Mouse (Mus musculus) small intestine, adult 2 months (tissue): ENCODE results near the gene Trpm6. TPM values are rescaled to one million over a fixed set of nuclear protein-coding genes. Genes with fewer than 3 reads are reported as not detected.
A peak's percentile ranks its signal among the peaks of the same experiment; 100 is the strongest.

Experiments used
- H3K27ac ChIP-seq: fragments of 200-500 bp; 2 replicates; pipeline ENCODE4 v1.5.1; 2012; ENCODE audit warnings: low read depth, low read length, control low read depth, inconsistent platforms; ENCODE audit not compliant: insufficient read depth
- H3K27me3 ChIP-seq: fragments of 200-500 bp; 2 replicates; pipeline ENCODE4 v1.6.1; 2012; ENCODE audit warnings: mild to moderate bottlenecking, moderate library complexity, low read length, inconsistent platforms; ENCODE audit not compliant: control insufficient read depth, insufficient read depth
- H3K36me3 ChIP-seq: fragments of 200-500 bp; 2 replicates; pipeline ENCODE4 v1.6.1; 2012; ENCODE audit warnings: mild to moderate bottlenecking, low read length, control low read depth, inconsistent platforms; ENCODE audit not compliant: control insufficient read depth, insufficient read depth
- H3K4me1 ChIP-seq: fragments of 200-500 bp; 2 replicates; pipeline ENCODE4 v1.6.1; 2012; ENCODE audit warnings: low read length, inconsistent platforms, mixed read lengths; ENCODE audit not compliant: control insufficient read depth, insufficient read depth, insufficient read length
- H3K4me3 ChIP-seq: fragments of 200-500 bp; 2 replicates; pipeline ENCODE4 v1.5.1; 2012; ENCODE audit warnings: low read depth, mild to moderate bottlenecking, control low read depth, inconsistent platforms, low read length, moderate library complexity
- CTCF ChIP-seq: fragments of 200-500 bp; IDR thresholded peaks from 2 replicates; pipeline ENCODE4 v1.5.1; 2012; ENCODE audit warnings: low read depth, mild to moderate bottlenecking, control low read depth, inconsistent platforms, low read length, moderate library complexity, mixed read lengths; ENCODE audit not compliant: insufficient replicate concordance, insufficient read length; ENCODE audit errors: extremely low read depth
- POLR2A ChIP-seq: fragments of 200-500 bp; IDR thresholded peaks from 2 replicates; pipeline ENCODE4 v1.6.1; 2012; ENCODE audit warnings: low read depth, mild to moderate bottlenecking, control low read depth, inconsistent platforms, low read length, moderate library complexity
- WGBS: fragments of 180-500 bp; shearing (Covaris S2); methylation state at CpG from one replicate; pipeline ENCODE4 v1.1.7; 2018; 5-methylcytosine and 5-hydroxymethylcytosine counted together
- polyA plus RNA-seq: library from polyadenylated mRNA; depleted of rRNA; stranded (reverse); fragments of >200 nt; gene quantifications from 2 replicates; pipeline ENCODE4 v1.2.3, GENCODE M21; 2012

Gene Trpm6
- polyA plus RNA-seq, 1 experiment: 0.29 TPM

- TF ChIP-seq POLR2A (no peak), CTCF (no peak)
These were observed 65.4 kb downstream of the Trpm6 start for GRCm38 (mm10) chr19:18815170-18815569.

DNA sequence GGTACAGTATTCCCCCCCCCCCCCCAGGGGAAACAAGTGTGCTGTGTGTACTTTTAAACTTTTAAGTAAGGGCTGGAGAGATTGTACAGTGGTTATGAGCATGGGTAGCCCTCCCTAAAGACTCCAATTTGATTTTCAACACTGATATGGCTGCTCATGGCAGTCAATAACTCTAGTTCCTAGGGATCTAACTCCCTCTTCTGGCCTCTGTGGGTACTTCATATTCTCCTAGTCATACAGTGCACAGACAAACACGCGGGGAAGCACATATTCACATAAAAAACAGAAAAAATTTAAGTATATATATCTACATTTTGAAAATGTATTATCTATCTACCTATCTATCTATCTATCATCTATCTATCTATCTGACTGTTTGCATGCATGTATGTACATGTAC is 67.6 kb downstream of the Trpm6 start:
- TF ChIP-seq CTCF (no peak), POLR2A (no peak)
- Histone ChIP-seq H3K27me3 (no peaks in the 10 kb centered on the region), H3K36me3 (no peaks in the 10 kb centered on the region), H3K27ac (no peak overlapping the region), H3K4me3 (no peak overlapping the region), H3K4me1 (peaks cover 13% of the 10 kb centered on the region; the same call in 1 of the 2 replicates)
- WGBS: 83% methylated on average over 2 of the region's 2 CpGs

More at GRCm38 (mm10) chr19:18815170-18815569, 65.4 kb downstream of the Trpm6 start:
- Histone ChIP-seq H3K4me1 (peaks cover 20% of the 10 kb centered on the region; the same call in 1 of the 2 replicates), H3K27me3 (no peaks in the 10 kb centered on the region), H3K27ac (no peak overlapping the region), H3K4me3 (no peak overlapping the region), H3K36me3 (no peaks in the 10 kb centered on the region)
- 69% methylated on average over 13 of the region's 13 CpGs for WGBS

GRCm38 (mm10) chr19:18828601-18829000 is 78.8 kb downstream of the Trpm6 start:
- H3K4me1 ChIP-seq: peaks cover 6% of the 10 kb centered on the region; the same call in 1 of the 2 replicates
- TF ChIP-seq POLR2A (no peak), CTCF (no peak)
- no peak overlapping the region for H3K27ac ChIP-seq
- 76% methylated on average over 2 of the region's 2 CpGs for WGBS
- no peaks in the 10 kb centered on the region for H3K36me3 ChIP-seq
- no peak overlapping the region for H3K4me3 ChIP-seq
- H3K27me3 ChIP-seq: no peaks in the 10 kb centered on the region

- no peak overlapping the region for H3K4me3 ChIP-seq
- H3K36me3 ChIP-seq: no peaks in the 10 kb centered on the region
- 64% methylated on average over 3 of the region's 3 CpGs for WGBS
- TF ChIP-seq CTCF (no peak), POLR2A (no peak)
- no peak overlapping the region for H3K27ac ChIP-seq
- H3K27me3 ChIP-seq: no peaks in the 10 kb centered on the region
- no peaks in the 10 kb centered on the region for H3K4me1 ChIP-seq
These were observed 81.4 kb downstream of the Trpm6 start for GRCm38 (mm10) chr19:18831196-18831595.

GRCm38 (mm10) chr19:18834971-18835370 is 85.2 kb downstream of the Trpm6 start:
- TF ChIP-seq CTCF: peak; percentile 73; the same call in 1 of the 2 replicates
- no peak for TF ChIP-seq POLR2A

GRCm38 (mm10) chr19:18841789-18842562 is 92.2 kb downstream of the Trpm6 start:
- Histone ChIP-seq H3K4me1 (no peaks in the 10 kb centered on the region), H3K27me3 (no peaks in the 10 kb centered on the region), H3K4me3 (no peak overlapping the region), H3K36me3 (no peaks in the 10 kb centered on the region), H3K27ac (no peak overlapping the region)
- TF ChIP-seq POLR2A: no peak
- no peak for TF ChIP-seq CTCF
- WGBS: 74% methylated on average over 19 of the region's 19 CpGs

More at GRCm38 (mm10) chr19:18834971-18835370, 85.2 kb downstream of the Trpm6 start:
- no peaks in the 10 kb centered on the region for H3K36me3 ChIP-seq
- no peaks in the 10 kb centered on the region for H3K4me1 ChIP-seq
- 5% methylated on average over 6 of the region's 6 CpGs for WGBS
- H3K4me3 ChIP-seq: no peak overlapping the region
- no peaks in the 10 kb centered on the region for H3K27me3 ChIP-seq
- H3K27ac ChIP-seq: no peak overlapping the region

GRCm38 (mm10) chr19:18842626-18843025 is 92.8 kb downstream of the Trpm6 start:
- TF ChIP-seq POLR2A (no peak), CTCF (no peak)
- WGBS: 85% methylated on average over 11 of the region's 11 CpGs
- no peaks in the 10 kb centered on the region for H3K36me3 ChIP-seq

GRCm38 (mm10) chr19:18846336-18846735 is 96.6 kb downstream of the Trpm6 start:
- no peak for TF ChIP-seq POLR2A
- TF ChIP-seq CTCF: no peak
- H3K27me3 ChIP-seq: no peaks in the 10 kb centered on the region
- H3K27ac ChIP-seq: no peak overlapping the region
- no peaks in the 10 kb centered on the region for H3K4me1 ChIP-seq
- no peaks in the 10 kb centered on the region for H3K36me3 ChIP-seq
- no peak overlapping the region for H3K4me3 ChIP-seq
- WGBS: 89% methylated on average over 4 of the region's 4 CpGs

More at GRCm38 (mm10) chr19:18842626-18843025, 92.8 kb downstream of the Trpm6 start:
- H3K4me3 ChIP-seq: no peak overlapping the region
- no peaks in the 10 kb centered on the region for H3K27me3 ChIP-seq
- H3K4me1 ChIP-seq: no peaks in the 10 kb centered on the region
- no peak overlapping the region for H3K27ac ChIP-seq
